Comparison of ENCODE assay signal across 23 mouse cellular contexts in the genomic region with DNA sequence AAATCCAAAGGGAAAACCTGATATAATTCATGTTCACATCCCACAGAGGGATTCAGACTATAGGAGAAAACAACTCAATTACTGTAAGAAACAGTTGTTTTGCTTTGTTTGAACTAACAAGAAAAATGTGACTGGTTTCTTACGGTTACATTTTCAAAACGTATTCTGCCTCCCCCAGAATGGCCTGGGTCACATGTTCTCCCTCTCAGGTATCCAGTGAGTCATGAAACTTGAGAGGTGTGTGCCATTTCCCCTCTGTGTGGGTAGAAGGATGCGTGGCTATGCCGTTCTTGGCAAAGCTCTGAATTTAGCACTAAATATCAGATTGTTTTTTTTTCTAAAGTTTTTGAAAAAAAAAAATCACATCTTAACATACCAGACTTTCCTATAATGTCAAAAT.
"Had no signal": no experiment of that assay in that cellular context is flagged by ENCODE, and none has a peak within 500 bp of the region (broad histone marks: within the 10 kb centered on the region; RNA-seq: fewer than 3 reads in every experiment).

No protein-coding gene starts in this region.

- H3K4me1 ChIP-seq: heart, embryonic 12.5 days; hindbrain, embryonic 13.5 days; hindbrain, embryonic 15.5 days; intestine, embryonic 15.5 days; limb, embryonic 10.5 days; limb, embryonic 12.5 days; liver, embryonic 13.5 days; liver, embryonic 15.5 days had no signal

- DNase-seq: gastrocnemius, postnatal 14 days; gastrocnemius, postnatal 36 days; heart, adult 11 months; heart, adult 2 months; heart, postnatal 10 days; kidney, adult 18-20 months; kidney, adult 8-10 months; kidney, postnatal 10 days; kidney, postnatal 25 days; kidney, postnatal 4 days; liver; liver, embryonic 13.5 days had no signal

- H3K27me3 ChIP-seq: heart, embryonic 12.5 days; hindbrain, embryonic 13.5 days; hindbrain, embryonic 15.5 days; intestine, embryonic 15.5 days; limb, embryonic 12.5 days; liver, embryonic 13.5 days; liver, embryonic 15.5 days had no signal

- H3K36me3 ChIP-seq: heart, embryonic 12.5 days; hindbrain, embryonic 13.5 days; hindbrain, embryonic 15.5 days; intestine, embryonic 15.5 days; limb, embryonic 10.5 days; limb, embryonic 12.5 days had no signal

- ATAC-seq: hindbrain, postnatal 0 days; intestine, embryonic 15.5 days; intestine, postnatal 0 days had no signal

- H3K4me3 ChIP-seq: heart, adult 2 months; heart, embryonic 12.5 days; hindbrain, embryonic 13.5 days; hindbrain, embryonic 15.5 days; intestine, embryonic 15.5 days; layer of hippocampus, adult 2 months; left cerebral cortex, adult 2 months; limb, embryonic 10.5 days; limb, embryonic 12.5 days; liver, embryonic 13.5 days; liver, embryonic 15.5 days had no signal

- H3K27ac ChIP-seq: heart, adult 2 months; hindbrain, embryonic 13.5 days; hindbrain, embryonic 15.5 days; hindbrain, postnatal 0 days; intestine, embryonic 15.5 days; layer of hippocampus, adult 2 months; left cerebral cortex, adult 2 months; limb, embryonic 10.5 days; limb, embryonic 12.5 days; liver, embryonic 13.5 days; liver, embryonic 15.5 days had no signal

- H3K9me3 ChIP-seq: heart, embryonic 12.5 days; hindbrain, embryonic 13.5 days; hindbrain, embryonic 15.5 days; intestine, embryonic 15.5 days; limb, embryonic 10.5 days; limb, embryonic 12.5 days; liver, embryonic 13.5 days; liver, embryonic 15.5 days had no signal
